Mouse (Mus musculus) neural tube, embryonic 11.5 days (tissue): ENCODE measurements around the gene Tmprss6. TPM values are rescaled to one million over a fixed set of nuclear protein-coding genes. Genes with fewer than 3 reads are reported as not detected.

Experiments
- ATAC-seq: fragments of 200-750 bp; cut with Nextera tagmentation; 2 replicates; pipeline ENCODE4 v1.8.0; 2017; ENCODE audit warnings: moderate number of reproducible peaks, mild to moderate bottlenecking, moderate TSS enrichment, moderate library complexity; ENCODE audit not compliant: insufficient read depth, low FRiP score, low TSS enrichment
- DNase-seq: peaks from one replicate; pipeline ENCODE4 v3.0.0-alpha.2; 2015; ENCODE audit warnings: low spot score
- H3K27ac ChIP-seq: fragments of 300-500 bp; sonication (generic); 2 replicates; pipeline ENCODE4 v1.5.1; 2014; ENCODE audit warnings: low read depth, mild to moderate bottlenecking, low read length
- H3K27me3 ChIP-seq: fragments of 300-500 bp; sonication (generic); 2 replicates; pipeline ENCODE4 v1.6.1; 2014; ENCODE audit warnings: mild to moderate bottlenecking, low read length, mixed read lengths; ENCODE audit not compliant: control insufficient read depth, insufficient read depth
- H3K36me3 ChIP-seq: fragments of 300-500 bp; sonication (generic); 2 replicates; pipeline ENCODE4 v1.6.1; 2014; ENCODE audit warnings: mild to moderate bottlenecking, low read length, moderate library complexity, mixed read lengths; ENCODE audit not compliant: control insufficient read depth, insufficient read depth
- H3K4me1 ChIP-seq: fragments of 300-500 bp; sonication (generic); 2 replicates; pipeline ENCODE4 v1.6.1; 2014; ENCODE audit warnings: low read length, mixed read lengths; ENCODE audit not compliant: control insufficient read depth, insufficient read depth
- H3K4me2 ChIP-seq: fragments of 300-500 bp; sonication (generic); 2 replicates; pipeline ENCODE4 v1.6.1; 2014; ENCODE audit warnings: low read depth, mild to moderate bottlenecking, moderate library complexity
- H3K4me3 ChIP-seq: fragments of 300-500 bp; sonication (generic); 2 replicates; pipeline ENCODE4 v1.5.1; 2014; ENCODE audit warnings: low read depth, low read length
- H3K9ac ChIP-seq: fragments of 300-500 bp; sonication (generic); 2 replicates; pipeline ENCODE4 v1.6.1; 2014; ENCODE audit warnings: mild to moderate bottlenecking, low read length
- H3K9me3 ChIP-seq: fragments of 300-500 bp; sonication (generic); 2 replicates; pipeline ENCODE4 v1.6.1; 2016; ENCODE audit warnings: low read length; ENCODE audit not compliant: control insufficient read depth
- WGBS: fragments of 180-500 bp; shearing (Covaris S2); extraction: QIAGEN DNeasy Blood & Tissue Kit; methylation state at CpG from one replicate; pipeline ENCODE4 v1.1.7; 2014; 5-methylcytosine and 5-hydroxymethylcytosine counted together
- polyA plus RNA-seq: library from polyadenylated mRNA; unstranded; fragments of >200 nt; fragmentation: Nextera tagmentation; extraction: Ambion mirVana; gene quantifications from 2 replicates; pipeline ENCODE4 v1.2.1, GENCODE M21; 2014

Gene Tmprss6
- polyA plus RNA-seq, 1 experiment from 2014 or later, result not detected

DNA sequence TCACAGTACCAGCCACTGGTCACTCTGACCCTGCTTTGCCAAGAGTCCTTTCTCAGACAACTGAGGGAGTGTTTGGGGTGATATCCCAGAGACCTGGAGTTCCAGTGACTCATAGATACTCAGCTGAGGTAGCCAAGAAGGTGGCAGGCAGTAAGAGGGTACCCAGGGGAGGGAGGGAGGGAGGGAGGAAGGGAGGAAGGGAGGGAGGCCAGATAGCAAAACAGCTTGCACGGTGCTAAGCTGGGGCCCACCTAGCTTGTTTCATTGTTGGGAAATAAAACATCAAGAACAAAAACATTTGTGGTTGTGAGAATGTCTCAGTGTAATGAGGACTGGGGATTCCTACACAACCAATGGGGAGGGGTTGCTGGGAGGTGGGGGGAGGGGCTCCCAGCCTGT lies 54.7 kb downstream of the Tmprss6 start:
- 50% methylated on average over 1 of the region's 1 CpGs for WGBS

DNA sequence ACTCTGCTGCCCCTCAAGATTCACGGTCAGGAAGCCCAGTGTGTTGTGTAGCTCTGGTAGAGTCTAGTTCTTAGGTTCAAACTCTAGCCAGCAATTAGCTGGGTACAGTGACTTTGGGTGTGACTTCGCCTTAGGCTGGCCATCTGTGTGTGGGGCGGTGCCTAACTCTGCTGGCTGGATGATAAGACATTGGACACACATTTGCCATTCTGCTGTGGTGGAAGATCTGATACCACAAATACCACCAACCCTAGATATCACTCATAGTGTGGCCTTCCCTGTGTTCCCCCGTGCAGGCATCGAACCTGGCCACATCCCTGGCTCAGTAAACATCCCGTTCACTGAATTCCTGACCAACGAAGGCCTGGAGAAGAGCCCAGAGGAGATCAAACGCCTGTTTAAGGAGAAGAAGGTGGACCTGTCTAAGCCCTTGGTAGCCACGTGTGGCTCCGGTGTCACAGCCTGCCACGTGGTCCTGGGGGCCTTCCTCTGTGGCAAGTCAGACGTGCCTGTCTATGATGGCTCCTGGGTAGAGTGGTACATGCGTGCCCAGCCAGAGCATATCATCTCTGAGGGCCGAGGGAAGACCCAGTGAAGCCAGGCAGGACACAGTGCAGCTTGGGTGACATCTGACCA lies 55.2 kb downstream of the Tmprss6 start:
- DNase-seq (no peak), ATAC-seq (no peak)
- Histone ChIP-seq H3K4me2 (no peak overlapping the region), H3K4me1 (peaks cover 7% of the 10 kb centered on the region), H3K9ac (no peak overlapping the region), H3K27ac (no peak overlapping the region), H3K4me3 (no peak overlapping the region), H3K27me3 (peaks cover 31% of the 10 kb centered on the region), H3K36me3 (no peaks in the 10 kb centered on the region), H3K9me3 (no peaks in the 10 kb centered on the region)
- WGBS, result 94% methylated on average over 14 of the region's 14 CpGs

More for the DNA sequence above, 54.7 kb downstream of the Tmprss6 start:
- Histone ChIP-seq H3K9ac (no peak overlapping the region), H3K36me3 (no peaks in the 10 kb centered on the region), H3K4me2 (no peak overlapping the region), H3K4me3 (no peak overlapping the region), H3K4me1 (peaks cover 7% of the 10 kb centered on the region), H3K27me3 (peaks cover 27% of the 10 kb centered on the region), H3K9me3 (no peaks in the 10 kb centered on the region), H3K27ac (no peak overlapping the region)
- ATAC-seq (no peak), DNase-seq (no peak)

DNA sequence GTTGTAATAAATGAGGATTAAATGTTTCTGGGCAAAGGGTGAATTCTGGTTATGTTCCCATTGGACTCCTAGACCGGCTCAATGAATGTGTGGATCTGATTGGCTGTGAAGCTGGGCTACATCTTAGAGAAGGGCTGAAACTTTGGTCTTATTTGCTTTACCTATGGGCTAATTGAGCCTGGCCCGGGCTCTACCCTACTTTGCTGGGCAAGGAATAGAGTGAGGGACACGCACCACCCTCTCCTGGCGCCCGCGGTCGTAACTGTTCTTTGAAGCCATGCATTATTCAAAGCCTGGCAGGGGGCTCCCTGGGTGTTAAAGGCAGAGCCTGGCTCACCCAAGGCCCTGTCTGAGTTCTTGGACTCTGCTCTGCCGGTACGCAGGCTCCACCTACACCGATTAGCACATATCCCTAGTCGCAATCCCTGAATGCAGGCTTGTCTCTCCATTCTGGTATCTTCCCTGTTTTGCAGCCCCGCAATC lies 58.8 kb downstream of the Tmprss6 start:
- DNase-seq (no peak), ATAC-seq (no peak)
- Histone ChIP-seq H3K27me3 (peaks cover 34% of the 10 kb centered on the region), H3K36me3 (no peaks in the 10 kb centered on the region), H3K9ac (peak overlapping the region; percentile 26; the same call in 1 of the 2 replicates), H3K27ac (no peak overlapping the region), H3K4me2 (peak overlapping the region; percentile 44), H3K4me1 (peaks cover 18% of the 10 kb centered on the region), H3K4me3 (peak overlapping the region; percentile 18; the same call in 1 of the 2 replicates), H3K9me3 (no peaks in the 10 kb centered on the region)
- WGBS, result 5% methylated on average over 12 of the region's 12 CpGs

DNA sequence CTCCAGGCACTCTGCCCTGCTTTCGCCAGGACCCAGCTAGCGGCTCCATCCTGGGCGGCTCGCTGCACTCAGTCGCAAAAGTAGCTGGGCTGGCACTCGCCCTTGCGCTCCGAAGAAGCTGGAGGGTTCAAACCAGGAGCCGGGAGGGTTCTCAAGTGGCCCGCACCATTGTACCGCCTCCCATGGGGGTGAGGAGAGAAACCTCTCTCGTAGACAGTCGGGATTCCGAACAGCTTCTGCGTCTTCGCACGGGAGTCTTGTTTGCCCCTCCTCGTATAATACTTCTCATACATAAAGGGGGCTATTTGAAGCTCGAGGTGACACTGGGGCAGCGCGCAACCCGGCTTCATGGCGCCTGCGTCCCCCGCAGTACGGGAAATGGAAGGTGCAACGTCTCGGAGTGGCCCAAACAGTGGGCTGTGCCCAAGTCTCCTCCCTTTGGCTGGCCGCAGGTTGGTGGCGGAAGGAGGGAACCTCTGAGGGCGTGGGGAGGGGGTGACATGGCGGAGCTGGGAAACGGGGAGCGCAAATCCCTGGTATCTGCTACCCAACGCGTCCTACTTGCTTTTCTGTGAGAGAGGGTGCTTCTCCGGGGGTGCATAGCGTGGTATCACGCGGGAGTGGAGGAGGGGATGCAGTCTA lies 62.0 kb downstream of the Tmprss6 start, which contains the start of gene Mpst:
Gene Mpst (plus strand): TSS at position 124 of the 642 bp plus-strand sequence.
- DNase-seq (peak; percentile 88), ATAC-seq (peak; percentile 80)
- Histone ChIP-seq H3K4me3 (peak within 1 kb of the TSS; percentile 41), H3K4me1 (peaks cover 18% of the 10 kb centered on the region), H3K36me3 (no peaks in the 10 kb centered on the region), H3K4me2 (peak within 1 kb of the TSS; percentile 79), H3K9ac (peak within 1 kb of the TSS; percentile 68), H3K27ac (peak within 1 kb of the TSS; percentile 70), H3K27me3 (peaks cover 32% of the 10 kb centered on the region), H3K9me3 (no peaks in the 10 kb centered on the region)
- WGBS, result under 1% methylated on average over 39 of the region's 40 CpGs

DNA sequence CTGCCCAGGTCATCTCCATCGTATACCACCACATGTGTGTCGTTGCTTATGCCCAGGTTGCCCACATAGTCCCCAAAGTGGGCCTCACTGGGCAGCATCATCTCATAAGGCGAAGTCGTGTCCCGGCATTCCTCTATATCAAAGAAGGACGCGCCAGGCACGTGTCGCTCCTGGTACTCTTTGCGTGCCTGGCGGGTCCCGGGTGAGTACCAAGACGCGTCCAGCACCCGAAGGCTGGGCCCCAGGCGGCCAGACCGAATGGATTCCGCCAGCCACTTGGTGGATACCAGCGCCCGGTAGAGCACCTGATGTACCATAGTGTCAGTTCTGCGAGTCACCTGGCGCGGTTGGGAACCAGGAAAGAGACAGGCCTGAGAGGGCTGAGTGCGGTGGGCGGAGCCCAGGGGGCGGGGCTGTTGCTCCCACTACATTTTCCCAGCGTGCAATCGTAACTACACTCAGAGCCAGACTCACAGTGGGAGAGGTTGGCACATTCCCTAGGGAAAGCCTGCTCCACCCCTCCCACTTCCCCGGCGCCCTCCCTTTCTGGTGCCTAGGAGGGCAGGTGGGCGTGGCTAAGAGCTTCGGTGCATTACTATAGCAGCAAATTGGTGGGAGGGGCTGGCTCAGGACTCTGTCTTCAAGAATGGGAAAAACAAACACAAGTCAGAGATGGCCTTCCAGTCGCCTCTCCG lies 62.8 kb downstream of the Tmprss6 start, which contains the start of gene Tst:
Gene Tst (minus strand): TSS at position 391 of the 695 bp plus-strand sequence.
- Histone ChIP-seq H3K9ac (peak within 1 kb of the TSS; percentile 68), H3K27ac (peak within 1 kb of the TSS; percentile 70), H3K4me3 (peak within 1 kb of the TSS; percentile 41), H3K4me2 (peak within 1 kb of the TSS; percentile 79), H3K9me3 (no peaks in the 10 kb centered on the region), H3K36me3 (no peaks in the 10 kb centered on the region), H3K27me3 (peaks cover 27% of the 10 kb centered on the region), H3K4me1 (peaks cover 18% of the 10 kb centered on the region)
- peak; percentile 71 for ATAC-seq
- peak; percentile 84 for DNase-seq
- 1% methylated on average over 34 of the region's 34 CpGs for WGBS

DNA sequence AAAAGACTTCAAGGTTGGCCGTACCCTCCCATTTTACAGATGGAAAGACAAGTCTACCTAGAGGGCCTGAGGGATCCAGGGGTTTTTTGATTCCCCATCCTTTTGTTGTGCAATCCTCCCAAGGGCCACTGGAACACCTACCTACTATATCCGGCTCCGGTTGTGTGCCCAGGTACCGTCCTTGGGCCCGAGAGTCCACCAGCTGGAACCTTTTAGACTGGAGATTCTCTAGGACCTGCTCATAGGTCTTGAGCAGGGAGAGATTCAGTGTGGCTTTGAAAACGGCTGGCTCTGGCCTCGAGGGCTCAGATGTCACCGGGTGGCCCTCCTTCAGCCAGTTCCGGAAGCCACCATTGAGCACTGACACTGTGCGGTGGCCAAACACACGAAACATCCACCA lies 63.3 kb downstream of the Tmprss6 start:
- WGBS, result 55% methylated on average over 11 of the region's 11 CpGs
- DNase-seq, result no peak
- Histone ChIP-seq H3K4me3 (peak overlapping the region; percentile 41), H3K9ac (peak overlapping the region; percentile 68), H3K4me1 (peaks cover 16% of the 10 kb centered on the region), H3K4me2 (peak overlapping the region; percentile 79), H3K27me3 (peaks cover 22% of the 10 kb centered on the region), H3K9me3 (no peaks in the 10 kb centered on the region), H3K36me3 (no peaks in the 10 kb centered on the region), H3K27ac (no peak overlapping the region)
- ATAC-seq, result no peak

DNA sequence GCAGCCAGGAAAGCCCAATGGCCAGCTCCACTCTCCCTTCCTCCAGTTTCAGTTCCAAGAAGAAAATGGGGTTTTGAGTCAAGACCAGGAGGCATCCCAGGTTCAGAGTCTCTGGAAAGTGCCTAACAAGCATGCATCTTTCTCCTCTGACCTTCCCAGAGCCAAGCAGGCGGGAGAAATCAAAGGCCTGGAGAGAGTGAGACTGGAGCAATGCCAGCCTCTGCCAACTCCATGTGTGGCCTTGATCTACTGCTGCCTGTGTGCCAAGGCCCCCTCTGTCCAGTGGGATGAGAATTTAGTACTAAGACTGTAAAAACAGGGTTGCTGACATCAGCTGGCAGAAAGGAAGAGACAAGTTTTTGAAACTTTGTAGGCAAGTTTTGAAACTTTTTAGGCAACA lies 64.5 kb downstream of the Tmprss6 start:
- ATAC-seq, result no peak

DNA sequence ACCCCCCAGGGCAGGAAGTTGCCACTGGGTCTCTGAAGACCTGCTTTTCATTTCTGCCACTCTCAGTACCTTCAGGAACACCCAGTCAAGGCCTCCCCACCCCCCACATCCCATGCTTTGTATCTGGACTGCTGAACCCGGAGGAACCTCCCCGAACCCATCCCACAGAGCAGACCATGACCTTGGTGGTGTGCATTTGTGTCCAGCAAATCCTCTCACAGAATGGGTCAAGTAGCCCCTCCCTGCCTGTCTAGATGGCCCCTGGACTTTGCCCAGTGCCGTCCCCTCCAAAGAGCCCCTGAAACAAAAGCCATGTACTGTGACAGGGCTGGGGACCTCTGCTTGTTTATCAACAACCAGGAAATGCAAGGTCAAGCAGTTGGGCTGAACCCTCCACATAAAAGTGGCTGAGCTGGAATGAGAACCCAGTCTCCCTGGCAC lies 65.1 kb downstream of the Tmprss6 start:
- H3K36me3 ChIP-seq, result no peaks in the 10 kb centered on the region
- peaks cover 5% of the 10 kb centered on the region; the same call in 1 of the 2 replicates for H3K27me3 ChIP-seq
- 53% methylated on average over 3 of the region's 3 CpGs for WGBS
- ATAC-seq (no peak), DNase-seq (no peak)
- H3K4me1 ChIP-seq, result peaks cover 10% of the 10 kb centered on the region
- no peak overlapping the region for H3K4me3 ChIP-seq
- no peak overlapping the region for H3K4me2 ChIP-seq
- no peaks in the 10 kb centered on the region for H3K9me3 ChIP-seq
- no peak overlapping the region for H3K27ac ChIP-seq
- H3K9ac ChIP-seq, result no peak overlapping the region

More for the DNA sequence above, 64.5 kb downstream of the Tmprss6 start:
- H3K4me1 ChIP-seq, result peaks cover 10% of the 10 kb centered on the region
- peaks cover 9% of the 10 kb centered on the region for H3K27me3 ChIP-seq
- no peak overlapping the region for H3K4me2 ChIP-seq
- WGBS, result 89% methylated on average over 1 of the region's 1 CpGs
- H3K9me3 ChIP-seq, result no peaks in the 10 kb centered on the region
- H3K36me3 ChIP-seq, result no peaks in the 10 kb centered on the region
- H3K9ac ChIP-seq, result no peak overlapping the region
- no peak overlapping the region for H3K27ac ChIP-seq
- H3K4me3 ChIP-seq, result no peak overlapping the region
- DNase-seq, result no peak
